Mouse (Mus musculus): ENCODE data around the gene Olfml3. TPM values are rescaled to one million over a fixed set of nuclear protein-coding genes. Genes with fewer than 3 reads are reported as not detected.

The Olfml3 gene
- polyA plus RNA-seq, 1 experiment from 2014 or later: 18.4 TPM

DNA sequence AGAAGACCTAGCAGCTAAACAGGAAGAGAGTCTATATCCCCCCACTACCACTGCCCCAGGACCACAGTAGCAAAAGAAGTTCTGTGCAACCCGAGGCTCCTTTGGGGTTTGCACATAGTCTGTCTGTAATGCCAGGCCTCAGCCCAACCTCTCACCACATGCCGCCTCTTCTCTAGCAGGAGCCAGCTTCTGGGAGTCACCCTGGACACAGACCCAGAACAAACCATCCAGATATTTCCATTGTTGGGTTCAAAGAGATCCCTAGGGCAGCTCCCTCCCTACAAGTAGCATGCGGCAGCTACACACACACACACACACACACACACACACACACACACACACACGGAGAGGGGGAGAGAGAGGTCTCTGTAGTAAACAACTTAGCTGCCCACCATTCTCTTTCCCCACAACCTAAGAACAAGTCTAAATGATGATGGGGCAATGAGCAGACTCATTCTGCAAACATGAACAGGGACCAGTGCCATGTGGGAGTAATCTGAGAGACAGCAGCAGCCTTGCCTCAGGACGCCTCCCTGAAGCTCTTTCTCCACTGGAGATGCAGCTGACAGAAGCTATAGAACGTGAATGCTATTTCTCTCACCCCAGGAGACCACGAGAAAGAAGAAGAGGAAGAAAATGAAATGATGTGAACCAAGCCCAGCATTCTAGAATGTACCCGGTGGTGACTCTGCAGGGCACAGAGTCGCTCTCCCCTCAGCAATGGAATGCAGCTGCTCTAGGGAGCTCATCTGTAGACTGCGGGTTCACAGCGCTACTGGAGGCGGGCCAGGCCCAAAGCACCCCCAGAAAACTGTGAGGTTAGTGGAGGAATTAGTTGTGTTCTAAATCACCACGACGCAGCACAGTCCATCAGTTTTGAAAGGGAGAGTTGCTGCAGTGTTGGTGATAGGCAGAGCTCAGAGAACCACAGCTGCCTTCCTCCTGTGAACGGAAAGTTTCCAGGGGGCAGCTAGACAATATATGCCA is 20.7 kb downstream of the Olfml3 start:
- WGBS: 50% methylated on average over 15 of the region's 15 CpGs

DNA sequence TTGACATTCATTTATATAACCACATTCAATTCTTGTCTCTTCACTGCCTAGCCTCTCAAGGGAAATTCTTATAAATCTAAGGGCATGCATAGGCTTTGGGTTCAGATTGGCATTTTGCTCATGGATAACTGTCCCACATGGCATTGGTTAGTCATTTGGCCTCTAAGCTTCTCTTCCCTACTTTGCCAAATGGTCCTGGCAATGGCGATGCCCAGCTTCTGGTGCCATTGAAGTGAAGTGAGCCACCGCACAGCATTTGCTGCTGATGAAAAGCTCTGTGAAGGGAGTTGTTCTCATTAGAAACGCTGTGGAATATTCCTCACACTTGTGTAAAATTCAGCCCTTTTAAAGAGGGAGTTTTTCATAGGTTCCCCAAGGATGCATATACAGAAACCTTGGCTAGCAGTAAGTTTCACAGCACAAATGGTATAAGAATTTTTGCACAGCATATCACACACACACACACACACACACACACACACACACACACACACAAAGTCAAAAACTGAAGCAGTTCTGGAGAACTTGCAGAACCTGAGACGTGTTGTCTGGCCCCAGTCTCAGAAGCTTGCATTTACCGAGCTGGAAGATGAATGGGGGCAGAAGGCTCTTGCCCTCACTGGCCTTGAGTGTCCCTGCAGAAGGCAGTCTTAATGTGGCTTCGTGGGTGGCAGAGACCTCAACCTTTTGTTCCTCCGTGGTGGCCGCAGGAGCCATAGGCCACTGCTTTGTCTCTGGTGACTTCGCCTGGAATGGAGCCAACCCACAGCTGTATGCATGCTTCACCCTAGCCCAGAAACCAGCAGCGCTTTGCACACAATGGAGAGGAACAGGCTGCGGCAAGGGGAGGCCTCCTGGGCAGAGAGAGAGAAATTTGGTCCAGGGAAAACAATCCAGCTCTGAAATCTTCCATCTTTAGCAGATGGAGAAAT is 21.8 kb downstream of the Olfml3 start:
- Histone ChIP-seq H3K4me2 (ENCODE audit: low read depth, low read length) (no peak overlapping the region), H3K9me3 (replicated peaks; ENCODE audit: control insufficient read depth, low read length) (0 out of 2 replicates have a peak, but pooled peaks cover 2% of the 10 kb centered on the region), H3K4me3 (ENCODE audit: low read length) (no peak overlapping the region), H3K36me3 (ENCODE audit: control insufficient read depth, insufficient read depth) (no peaks in the 10 kb centered on the region), H3K4me1 (ENCODE audit: control insufficient read depth, insufficient read depth, low read length) (peaks cover 4% of the 10 kb centered on the region; the same call in 1 of the 2 replicates), H3K27ac (ENCODE audit: low read length) (no peak overlapping the region), H3K27me3 (ENCODE audit: control insufficient read depth, insufficient read depth, low read length) (no peaks in the 10 kb centered on the region), H3K9ac (ENCODE audit: low read length) (no peak overlapping the region)
- 44% methylated on average over 11 of the region's 11 CpGs for WGBS
- no peak for ATAC-seq (replicated peaks; ENCODE audit: extremely low read depth, insufficient read depth, low FRiP score)

More for the DNA sequence above, 20.7 kb downstream of the Olfml3 start:
- ATAC-seq (replicated peaks; ENCODE audit: extremely low read depth, insufficient read depth, low FRiP score): no peak
- Histone ChIP-seq H3K4me1 (ENCODE audit: control insufficient read depth, insufficient read depth, low read length) (peaks cover 4% of the 10 kb centered on the region; the same call in 1 of the 2 replicates), H3K9ac (ENCODE audit: low read length) (no peak overlapping the region), H3K4me2 (ENCODE audit: low read depth, low read length) (no peak overlapping the region), H3K4me3 (ENCODE audit: low read length) (no peak overlapping the region), H3K36me3 (ENCODE audit: control insufficient read depth, insufficient read depth) (no peaks in the 10 kb centered on the region), H3K27ac (ENCODE audit: low read length) (no peak overlapping the region), H3K27me3 (ENCODE audit: control insufficient read depth, insufficient read depth, low read length) (no peaks in the 10 kb centered on the region), H3K9me3 (replicated peaks; ENCODE audit: control insufficient read depth, low read length) (0 out of 2 replicates have a peak, but pooled peaks cover 2% of the 10 kb centered on the region)

DNA sequence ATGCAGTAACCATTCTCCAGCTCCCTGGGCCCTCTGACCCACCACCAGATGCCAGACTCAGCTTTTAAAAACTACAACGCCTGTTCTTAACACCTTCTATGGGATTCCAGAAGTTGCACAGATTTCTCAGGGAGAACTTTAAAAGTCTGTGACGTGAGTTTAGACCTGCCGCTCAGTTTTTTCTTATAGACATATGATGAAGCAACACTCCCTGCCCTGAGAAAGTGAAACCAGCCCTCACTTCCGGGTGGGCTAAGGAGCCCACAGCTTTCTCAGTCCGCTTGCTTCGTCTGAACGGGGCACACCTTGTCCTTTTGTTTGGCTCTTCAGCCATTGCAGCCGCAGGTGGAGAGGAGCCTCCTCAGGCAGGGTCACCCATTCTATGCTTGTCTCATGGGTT is 22.9 kb downstream of the Olfml3 start:
- H3K4me2 ChIP-seq (ENCODE audit: low read depth, low read length): no peak overlapping the region
- no peaks in the 10 kb centered on the region for H3K36me3 ChIP-seq (ENCODE audit: control insufficient read depth, insufficient read depth)
- no peak overlapping the region for H3K4me3 ChIP-seq (ENCODE audit: low read length)
- no peak for ATAC-seq (replicated peaks; ENCODE audit: extremely low read depth, insufficient read depth, low FRiP score)
- H3K4me1 ChIP-seq (ENCODE audit: control insufficient read depth, insufficient read depth, low read length): peaks cover 4% of the 10 kb centered on the region; the same call in 1 of the 2 replicates
- WGBS: 74% methylated on average over 8 of the region's 8 CpGs
- H3K9me3 ChIP-seq (replicated peaks; ENCODE audit: control insufficient read depth, low read length): no peaks in the 10 kb centered on the region
- H3K27me3 ChIP-seq (ENCODE audit: control insufficient read depth, insufficient read depth, low read length): no peaks in the 10 kb centered on the region
- no peak overlapping the region for H3K9ac ChIP-seq (ENCODE audit: low read length)
- no peak overlapping the region for H3K27ac ChIP-seq (ENCODE audit: low read length)

DNA sequence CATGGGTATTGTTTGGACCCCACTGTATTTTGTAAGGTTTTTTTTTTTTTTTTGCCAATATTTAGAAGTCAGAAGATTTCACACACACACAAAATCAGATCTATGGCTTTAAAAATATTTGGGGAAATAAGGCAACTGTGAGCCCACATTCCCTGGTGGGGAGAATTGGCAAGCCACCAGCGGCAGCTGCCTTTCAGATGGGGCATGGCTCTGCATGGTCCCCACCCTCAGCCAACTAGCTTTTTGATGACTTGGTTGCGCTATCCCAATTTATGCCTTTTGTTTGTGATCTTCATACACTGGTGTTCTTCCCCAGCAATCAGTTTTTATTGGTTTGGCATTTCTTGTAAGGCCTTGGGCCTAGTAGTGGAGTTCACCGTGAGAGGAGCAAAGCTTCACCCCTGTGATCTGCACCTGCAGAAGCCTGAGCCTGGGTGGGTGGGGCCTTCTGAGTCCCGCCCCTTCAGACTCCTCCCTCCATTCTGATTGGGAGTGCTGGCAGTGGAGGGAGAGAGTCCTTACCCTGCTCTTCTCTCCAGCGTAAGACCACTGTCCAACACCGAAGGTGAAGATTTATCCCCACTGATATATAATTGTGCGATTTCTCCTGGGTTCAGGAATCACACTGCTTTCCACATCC is 23.4 kb downstream of the Olfml3 start:
- WGBS: 66% methylated on average over 7 of the region's 7 CpGs
- no peak overlapping the region for H3K9ac ChIP-seq (ENCODE audit: low read length)
- H3K9me3 ChIP-seq (replicated peaks; ENCODE audit: control insufficient read depth, low read length): no peaks in the 10 kb centered on the region
- H3K4me3 ChIP-seq (ENCODE audit: low read length): no peak overlapping the region
- H3K4me1 ChIP-seq (ENCODE audit: control insufficient read depth, insufficient read depth, low read length): peaks cover 4% of the 10 kb centered on the region
- H3K36me3 ChIP-seq (ENCODE audit: control insufficient read depth, insufficient read depth): no peaks in the 10 kb centered on the region
- no peaks in the 10 kb centered on the region for H3K27me3 ChIP-seq (ENCODE audit: control insufficient read depth, insufficient read depth, low read length)
- H3K4me2 ChIP-seq (ENCODE audit: low read depth, low read length): no peak overlapping the region
- ATAC-seq (replicated peaks; ENCODE audit: extremely low read depth, insufficient read depth, low FRiP score): no peak
- no peak overlapping the region for H3K27ac ChIP-seq (ENCODE audit: low read length)

DNA sequence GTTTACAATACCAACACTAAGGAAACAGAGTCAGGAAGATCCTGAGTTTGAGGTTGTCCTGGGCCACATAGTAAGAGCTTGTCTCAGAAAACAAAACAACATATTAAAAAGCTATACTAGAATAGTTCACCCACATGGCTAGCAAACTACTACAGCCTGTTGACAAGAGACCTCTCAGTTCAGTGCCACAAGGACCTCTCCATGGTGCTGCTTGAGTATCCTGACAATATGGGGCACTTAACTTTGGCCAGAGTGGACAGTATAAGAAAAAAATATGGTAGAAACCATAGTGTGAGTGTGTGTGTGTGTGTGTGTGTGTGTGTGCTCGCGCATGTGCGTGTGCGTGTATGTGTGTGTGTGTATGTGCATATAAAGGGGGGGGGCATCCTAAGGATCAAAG is 25.6 kb downstream of the Olfml3 start:
- no peaks in the 10 kb centered on the region for H3K9me3 ChIP-seq (replicated peaks; ENCODE audit: control insufficient read depth, low read length)
- H3K4me1 ChIP-seq (ENCODE audit: control insufficient read depth, insufficient read depth, low read length): peaks cover 4% of the 10 kb centered on the region
- 89% methylated on average over 4 of the region's 4 CpGs for WGBS
- no peak overlapping the region for H3K4me2 ChIP-seq (ENCODE audit: low read depth, low read length)
- H3K27ac ChIP-seq (ENCODE audit: low read length): no peak overlapping the region
- H3K36me3 ChIP-seq (ENCODE audit: control insufficient read depth, insufficient read depth): no peaks in the 10 kb centered on the region
- no peak for ATAC-seq (replicated peaks; ENCODE audit: extremely low read depth, insufficient read depth, low FRiP score)
- no peak overlapping the region for H3K4me3 ChIP-seq (ENCODE audit: low read length)
- H3K27me3 ChIP-seq (ENCODE audit: control insufficient read depth, insufficient read depth, low read length): no peaks in the 10 kb centered on the region
- H3K9ac ChIP-seq (ENCODE audit: low read length): no peak overlapping the region

DNA sequence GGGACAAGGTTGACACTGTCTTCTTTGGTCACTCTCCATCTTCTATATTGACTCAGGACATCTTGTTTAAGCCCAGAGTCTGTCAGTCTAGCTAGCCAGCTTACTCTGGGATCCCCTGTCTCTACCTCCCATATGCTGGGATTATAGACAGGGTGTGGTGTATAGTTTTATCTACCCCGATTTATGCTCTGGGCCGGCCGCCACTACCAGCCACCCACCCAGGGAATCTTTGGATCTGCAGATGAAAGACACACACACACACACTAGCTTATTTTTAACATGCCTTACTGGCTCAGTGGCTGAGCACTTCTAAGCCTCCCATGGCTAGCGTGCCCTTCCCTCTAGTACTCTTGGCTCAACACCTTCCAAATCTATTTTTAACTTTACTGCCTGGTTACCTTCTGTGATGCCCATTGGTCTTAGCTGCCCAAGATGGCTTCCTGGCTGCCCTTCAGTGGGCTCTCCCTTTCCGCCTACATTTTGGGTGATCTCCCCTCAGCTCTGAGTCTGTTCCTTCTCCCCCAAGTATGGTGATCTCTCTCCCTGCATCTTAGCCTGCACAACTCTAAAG is 28.2 kb downstream of the Olfml3 start:
- Histone ChIP-seq H3K27me3 (ENCODE audit: control insufficient read depth, insufficient read depth, low read length) (no peaks in the 10 kb centered on the region), H3K27ac (ENCODE audit: low read length) (no peak overlapping the region), H3K36me3 (ENCODE audit: control insufficient read depth, insufficient read depth) (no peaks in the 10 kb centered on the region), H3K4me1 (ENCODE audit: control insufficient read depth, insufficient read depth, low read length) (no peaks in the 10 kb centered on the region; the same call in 1 of the 2 replicates), H3K4me3 (ENCODE audit: low read length) (no peak overlapping the region), H3K4me2 (ENCODE audit: low read depth, low read length) (no peak overlapping the region), H3K9ac (ENCODE audit: low read length) (no peak overlapping the region), H3K9me3 (replicated peaks; ENCODE audit: control insufficient read depth, low read length) (no peaks in the 10 kb centered on the region)
- no peak for ATAC-seq (replicated peaks; ENCODE audit: extremely low read depth, insufficient read depth, low FRiP score)
- WGBS: 58% methylated on average over 5 of the region's 5 CpGs

DNA sequence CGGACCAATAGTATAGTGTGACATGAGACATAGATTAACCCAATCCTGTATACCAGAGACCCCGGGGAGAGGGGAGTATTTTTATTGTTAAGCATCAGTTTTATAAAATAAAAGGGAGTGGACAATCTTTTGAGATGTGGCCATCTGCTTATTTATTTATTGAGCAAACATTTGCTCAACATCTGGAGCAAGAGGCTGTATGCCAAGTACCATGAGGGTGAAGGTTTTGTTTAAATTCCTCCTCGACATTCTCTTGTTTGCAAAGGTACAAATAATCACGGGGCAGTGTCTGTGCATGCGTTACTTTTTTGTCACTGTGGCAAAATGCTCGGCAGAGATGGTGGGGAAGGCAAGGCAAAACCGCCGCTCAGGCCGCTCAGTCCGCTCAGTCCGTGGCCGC is 32.4 kb downstream of the Olfml3 start:
- Histone ChIP-seq H3K27me3 (ENCODE audit: control insufficient read depth, insufficient read depth, low read length) (no peaks in the 10 kb centered on the region), H3K36me3 (ENCODE audit: control insufficient read depth, insufficient read depth) (no peaks in the 10 kb centered on the region), H3K4me2 (ENCODE audit: low read depth, low read length) (no peak overlapping the region), H3K9me3 (replicated peaks; ENCODE audit: control insufficient read depth, low read length) (no peaks in the 10 kb centered on the region), H3K9ac (ENCODE audit: low read length) (no peak overlapping the region), H3K4me1 (ENCODE audit: control insufficient read depth, insufficient read depth, low read length) (no peaks in the 10 kb centered on the region; the same call in 1 of the 2 replicates), H3K27ac (ENCODE audit: low read length) (no peak overlapping the region), H3K4me3 (ENCODE audit: low read length) (no peak overlapping the region)
- WGBS: 85% methylated on average over 12 of the region's 12 CpGs
- ATAC-seq (replicated peaks; ENCODE audit: extremely low read depth, insufficient read depth, low FRiP score): no peak

DNA sequence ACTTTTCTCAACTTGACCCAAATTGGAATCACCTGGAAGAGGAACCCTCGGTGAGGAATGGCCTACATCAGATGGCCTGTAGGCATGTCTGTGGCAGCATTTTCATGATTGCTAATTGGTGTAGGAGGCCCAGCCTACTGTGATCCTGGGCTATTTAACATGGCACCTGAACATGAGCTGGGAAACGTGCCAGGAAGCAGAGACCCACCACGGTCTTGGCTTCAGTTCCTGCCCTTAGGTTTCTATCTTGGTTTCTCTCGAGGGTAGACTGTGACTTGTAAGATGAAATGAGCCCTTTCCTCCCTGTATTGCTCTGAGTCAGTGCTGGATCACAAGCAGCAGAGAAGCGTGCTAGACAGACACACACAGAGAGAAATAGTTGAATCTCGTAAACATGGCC is 33.1 kb downstream of the Olfml3 start:
- Histone ChIP-seq H3K4me2 (ENCODE audit: low read depth, low read length) (no peak overlapping the region), H3K27ac (ENCODE audit: low read length) (no peak overlapping the region), H3K4me1 (ENCODE audit: control insufficient read depth, insufficient read depth, low read length) (no peaks in the 10 kb centered on the region; the same call in 1 of the 2 replicates), H3K4me3 (ENCODE audit: low read length) (no peak overlapping the region), H3K9ac (ENCODE audit: low read length) (no peak overlapping the region), H3K9me3 (replicated peaks; ENCODE audit: control insufficient read depth, low read length) (no peaks in the 10 kb centered on the region), H3K36me3 (ENCODE audit: control insufficient read depth, insufficient read depth) (no peaks in the 10 kb centered on the region), H3K27me3 (ENCODE audit: control insufficient read depth, insufficient read depth, low read length) (no peaks in the 10 kb centered on the region)
- no peak for ATAC-seq (replicated peaks; ENCODE audit: extremely low read depth, insufficient read depth, low FRiP score)
- WGBS: 52% methylated on average over 6 of the region's 6 CpGs
